In genomic region chr5:147227354-147228112, GRCm38 (mm10) we compare ENCODE assay signal across 7 mouse cellular contexts. TPM values are rescaled to one million over a fixed set of nuclear protein-coding genes. Genes with fewer than 3 reads are reported as not detected.
A peak's percentile ranks its signal among the peaks of the same experiment; 100 is the strongest.
DNase-seq lines count a peak whose midpoint lies in the region; ATAC-seq and TF ChIP-seq lines count a peak whose summit lies in the region.

No protein-coding gene starts in this region.

- no peak overlapping the region for H3K9ac ChIP-seq in midbrain, embryonic 15.5 days

- H3K9me3 ChIP-seq in limb, embryonic 10.5 days (replicated peaks), result no peaks in the 10 kb centered on the region
- H3K9me3 ChIP-seq in midbrain, embryonic 15.5 days, result no peaks in the 10 kb centered on the region

- DNase-seq in adrenal gland, adult 8-10 months, result peak; percentile 65
- DNase-seq in embryo, embryonic 11.5 days (ENCODE audit: low read depth, low spot score), result peak; percentile 69
- DNase-seq in gastrocnemius, postnatal 36 days, result peak; percentile 73 to 75
- DNase-seq in kidney, adult 2 months, result peak; percentile 79
- DNase-seq in limb, embryonic 10.5 days (ENCODE audit: low spot score), result peak; percentile 94
- peak; percentile 37 for DNase-seq in spleen, adult 12 weeks (ENCODE audit: low spot score)

- no peaks in the 10 kb centered on the region for H3K4me1 ChIP-seq in kidney, adult 2 months (ENCODE audit: control insufficient read depth, insufficient read depth, low read length)
- 0 out of 2 replicates have a peak, but pooled peaks cover 5% of the 10 kb centered on the region for H3K4me1 ChIP-seq in limb, embryonic 10.5 days
- H3K4me1 ChIP-seq in midbrain, embryonic 15.5 days, result no peaks in the 10 kb centered on the region

- no peaks in the 10 kb centered on the region for H3K27me3 ChIP-seq in kidney, adult 2 months (replicated peaks; ENCODE audit: control insufficient read depth, insufficient read depth, low read length)
- peaks cover 53% of the 10 kb centered on the region for H3K27me3 ChIP-seq in limb, embryonic 10.5 days (ENCODE audit: low read depth, poor library complexity, severe bottlenecking)
- peaks cover 55% of the 10 kb centered on the region for H3K27me3 ChIP-seq in midbrain, embryonic 15.5 days (replicated peaks)

- peak; percentile 95 for TF ChIP-seq CTCF in kidney, adult 2 months (conservative IDR thresholded peaks at IDR 0.05; ENCODE audit: insufficient read depth, insufficient read length, low read depth, low read length)

- no peaks in the 10 kb centered on the region for H3K36me3 ChIP-seq in kidney, adult 2 months (ENCODE audit: control insufficient read depth, insufficient read depth, low read length)
- no peaks in the 10 kb centered on the region for H3K36me3 ChIP-seq in limb, embryonic 10.5 days
- no peaks in the 10 kb centered on the region for H3K36me3 ChIP-seq in midbrain, embryonic 15.5 days (replicated peaks)

- intact Hi-C loops in gastrocnemius, postnatal 36 days (cut with DNase I), result loop anchor here (1.0 to 10.0 kb wide), 5 partner anchors 95 to 523 kb away; partner anchors contain the start of gene Urad

- H3K27ac ChIP-seq in kidney, adult 2 months (ENCODE audit: insufficient read depth, low read depth, low read length), result no peak overlapping the region
- no peak overlapping the region for H3K27ac ChIP-seq in limb, embryonic 10.5 days
- no peak overlapping the region for H3K27ac ChIP-seq in midbrain, embryonic 15.5 days

- no peak for TF ChIP-seq POLR2A in kidney, adult 2 months (IDR thresholded peaks at IDR 0.05; ENCODE audit: low read depth, low read length)

- 13% methylated on average over 25 of the region's 25 CpGs for WGBS in kidney, adult 2 months
- 17% methylated on average over 25 of the region's 25 CpGs for WGBS in limb, embryonic 10.5 days
- WGBS in midbrain, embryonic 15.5 days, result 17% methylated on average over 25 of the region's 25 CpGs

- ATAC-seq in midbrain, embryonic 15.5 days (replicated peaks), result peak; percentile 84

- H3K4me2 ChIP-seq in midbrain, embryonic 15.5 days, result no peak overlapping the region

- no peak overlapping the region for H3K4me3 ChIP-seq in kidney, adult 2 months (ENCODE audit: insufficient read depth, low read depth, low read length)
- no peak overlapping the region for H3K4me3 ChIP-seq in limb, embryonic 10.5 days
- H3K4me3 ChIP-seq in midbrain, embryonic 15.5 days, result no peak overlapping the region

RNA-seq across cellular contexts. Expression of gene Gsx1, which starts 39.0 kb away (rescaled TPM):
- total RNA-seq in adrenal gland, adult 8-10 months (2022), result not detected
- not detected for total RNA-seq in gastrocnemius, postnatal 36 days (2021)
- not detected in 2 replicates for polyA plus RNA-seq in kidney, adult 2 months (2012; rRNA removed)
- polyA plus RNA-seq in limb, embryonic 10.5 days (2016; fragmentation: Nextera tagmentation; extraction: Ambion mirVana), result not detected in 2 replicates
- 5.5 and 6.7 TPM in 2 replicates for polyA plus RNA-seq in midbrain, embryonic 15.5 days (2015; fragmentation: Nextera tagmentation; extraction: Ambion mirVana)

RNA-seq across cellular contexts. Expression of gene Pdx1, which starts 42.2 kb away (rescaled TPM):
- not detected for total RNA-seq in adrenal gland, adult 8-10 months (2022)
- not detected for total RNA-seq in gastrocnemius, postnatal 36 days (2021)
- polyA plus RNA-seq in kidney, adult 2 months (2012; rRNA removed), result not detected in 2 replicates
- not detected in 2 replicates for polyA plus RNA-seq in limb, embryonic 10.5 days (2016; fragmentation: Nextera tagmentation; extraction: Ambion mirVana)
- polyA plus RNA-seq in midbrain, embryonic 15.5 days (2015; fragmentation: Nextera tagmentation; extraction: Ambion mirVana), result not detected in 2 replicates

Comparison
In these comparisons a context has a peak if more than half of its experiments do, and no peak if none do; other contexts are left out.
1. DNase-seq: peak in every context shown above with its lines; median percentile 94 in limb, embryonic 10.5 days; 79 in kidney, adult 2 months; 74 in gastrocnemius, postnatal 36 days; 69 in embryo, embryonic 11.5 days; 65 in adrenal gland, adult 8-10 months; 37 in spleen, adult 12 weeks.